Mouse (Mus musculus) stomach, postnatal 0 days (tissue): ENCODE data around the gene Gm9837. TPM values are rescaled to one million over a fixed set of nuclear protein-coding genes. Genes with fewer than 3 reads are reported as not detected.

Experiments used
- ATAC-seq: fragments of 200-750 bp; cut with Nextera tagmentation; 2 replicates; pipeline ENCODE4 v1.8.0; 2017; ENCODE audit not compliant: low FRiP score, low TSS enrichment
- DNase-seq: peaks from one replicate; pipeline ENCODE4 v3.0.0-alpha.2; 2016; ENCODE audit warnings: low spot score
- H3K27ac ChIP-seq: fragments of 300-500 bp; sonication (generic); replicated peaks from 2 replicates; pipeline ENCODE4 v1.5.1; 2014; ENCODE audit warnings: mild to moderate bottlenecking, control low read depth
- H3K27me3 ChIP-seq: fragments of 300-500 bp; sonication (generic); 2 replicates; pipeline ENCODE4 v1.6.1; 2014; ENCODE audit warnings: low read length; ENCODE audit not compliant: control insufficient read depth, insufficient read depth
- H3K36me3 ChIP-seq: fragments of 300-500 bp; sonication (generic); 2 replicates; pipeline ENCODE4 v1.6.1; 2014; ENCODE audit warnings: low read length, mixed read lengths; ENCODE audit not compliant: control insufficient read depth, insufficient read depth
- H3K4me1 ChIP-seq: fragments of 300-500 bp; sonication (generic); replicated peaks from 2 replicates; pipeline ENCODE4 v1.6.1; 2014; ENCODE audit warnings: antibody characterized with exemption; ENCODE audit not compliant: control insufficient read depth, insufficient read depth
- H3K4me2 ChIP-seq: fragments of 300-500 bp; sonication (generic); replicated peaks from 2 replicates; pipeline ENCODE4 v1.6.1; 2014; ENCODE audit warnings: low read depth, mild to moderate bottlenecking, control low read depth, moderate library complexity
- H3K4me3 ChIP-seq: fragments of 300-500 bp; sonication (generic); 2 replicates; pipeline ENCODE4 v1.5.1; 2014; ENCODE audit warnings: low read depth, low read length, control low read depth
- H3K9ac ChIP-seq: fragments of 300-500 bp; sonication (generic); 2 replicates; pipeline ENCODE4 v1.6.1; 2014; ENCODE audit warnings: mild to moderate bottlenecking, low read length, control low read depth, mixed read lengths
- H3K9me3 ChIP-seq: fragments of 300-500 bp; sonication (generic); 2 replicates; pipeline ENCODE4 v1.6.1; 2016; ENCODE audit warnings: low read length; ENCODE audit not compliant: control insufficient read depth
- CTCF ChIP-seq: IDR thresholded peaks from 2 replicates; pipeline ENCODE4 v1.5.1; 2016; ENCODE audit warnings: antibody characterized with exemption, low read depth, mild to moderate bottlenecking, moderate library complexity
- EP300 ChIP-seq: optimal IDR thresholded peaks from 2 replicates; pipeline ENCODE3; 2016; ENCODE audit warnings: antibody characterized with exemption
- WGBS: fragments of 180-500 bp; shearing (Covaris S2); extraction: QIAGEN DNeasy Blood & Tissue Kit; methylation state at CpG from one replicate; pipeline ENCODE4 v1.1.7; 2014; 5-methylcytosine and 5-hydroxymethylcytosine counted together
- polyA plus RNA-seq: library from polyadenylated mRNA; unstranded; fragments of >200 nt; fragmentation: Nextera tagmentation; extraction: Ambion mirVana; gene quantifications from 2 replicates; pipeline ENCODE4 v1.2.1, GENCODE M21; 2015

The Gm9837 gene
- polyA plus RNA-seq, 1 experiment from 2014 or later = not detected

- no peak overlapping the region for H3K4me2 ChIP-seq
- DNase-seq (peak; percentile 73), ATAC-seq (peak; percentile 70)
- no peak overlapping the region for H3K9ac ChIP-seq
- H3K27ac ChIP-seq = peak overlapping the region; percentile 35; the same call in 1 of the 2 replicates
- WGBS = 43% methylated on average over 9 of the region's 9 CpGs
- peaks cover 14% of the 10 kb centered on the region for H3K27me3 ChIP-seq
- H3K4me3 ChIP-seq = no peak overlapping the region
- TF ChIP-seq CTCF = no peak
- no peaks in the 10 kb centered on the region for H3K36me3 ChIP-seq
- 0 out of 2 replicates have a peak, but pooled peaks cover 2% of the 10 kb centered on the region for H3K4me1 ChIP-seq
- no peaks in the 10 kb centered on the region for H3K9me3 ChIP-seq
Observed at GRCm38 (mm10) chr11:53483159-53483891, 13.0 kb upstream of the Gm9837 start.

GRCm38 (mm10) chr11:53481088-53481730 lies 10.9 kb upstream of the Gm9837 start:
- no peak for ATAC-seq
- TF ChIP-seq EP300 = no peak
- no peak overlapping the region for H3K4me2 ChIP-seq

GRCm38 (mm10) chr11:53479783-53480301 lies 9.6 kb upstream of the Gm9837 start, which contains the start of the genes Gm9945 and Sowaha:
TSS of gene Gm9945 (plus strand) at chr11:53480166.
TSS of gene Sowaha (minus strand) at chr11:53480274.
- TF ChIP-seq CTCF = peak; percentile 42
- TF ChIP-seq EP300 = no peak
- Histone ChIP-seq H3K9ac (peak within 1 kb of the TSS; percentile 51), H3K27ac (no peak within 1 kb of the TSS), H3K9me3 (no peaks in the 10 kb centered on the region), H3K4me1 (no peaks in the 10 kb centered on the region), H3K4me2 (peak within 1 kb of the TSS; percentile 76), H3K36me3 (no peaks in the 10 kb centered on the region), H3K4me3 (peak within 1 kb of the TSS; percentile 47), H3K27me3 (peaks cover 15% of the 10 kb centered on the region)
- DNase-seq = peak; percentile 68
- ATAC-seq = peak; percentile 61
- WGBS = 4% methylated on average over 37 of the region's 40 CpGs

More at GRCm38 (mm10) chr11:53481088-53481730, 10.9 kb upstream of the Gm9837 start:
- H3K9ac ChIP-seq = no peak overlapping the region
- H3K9me3 ChIP-seq = no peaks in the 10 kb centered on the region
- DNase-seq = no peak
- 66% methylated on average over 4 of the region's 4 CpGs for WGBS
- H3K27ac ChIP-seq = no peak overlapping the region
- no peaks in the 10 kb centered on the region for H3K4me1 ChIP-seq
- H3K36me3 ChIP-seq = no peaks in the 10 kb centered on the region
- H3K4me3 ChIP-seq = no peak overlapping the region
- peaks cover 15% of the 10 kb centered on the region for H3K27me3 ChIP-seq

- no peaks in the 10 kb centered on the region for H3K36me3 ChIP-seq
- peaks cover 17% of the 10 kb centered on the region for H3K27me3 ChIP-seq
- no peak for TF ChIP-seq EP300
- TF ChIP-seq CTCF = no peak
- peak overlapping the region; percentile 76 for H3K4me2 ChIP-seq
- H3K27ac ChIP-seq = no peak overlapping the region
- DNase-seq (no peak), ATAC-seq (0 out of 2 replicates have a peak, but pooled peaks have one; percentile 27)
- no peaks in the 10 kb centered on the region for H3K9me3 ChIP-seq
- 2% methylated on average over 62 of the region's 62 CpGs for WGBS
- peak overlapping the region; percentile 47 for H3K4me3 ChIP-seq
- H3K9ac ChIP-seq = peak overlapping the region; percentile 51
- H3K4me1 ChIP-seq = no peaks in the 10 kb centered on the region
Observed at GRCm38 (mm10) chr11:53479171-53479782, 9.0 kb upstream of the Gm9837 start.

GRCm38 (mm10) chr11:53478383-53479170 lies 8.3 kb upstream of the Gm9837 start:
- peak overlapping the region; percentile 18; the same call in 1 of the 2 replicates for H3K9ac ChIP-seq
- H3K36me3 ChIP-seq = no peaks in the 10 kb centered on the region
- peak overlapping the region; percentile 76 for H3K4me2 ChIP-seq
- 6% methylated on average over 79 of the region's 79 CpGs for WGBS
- no peaks in the 10 kb centered on the region for H3K9me3 ChIP-seq
- H3K27me3 ChIP-seq = peaks cover 17% of the 10 kb centered on the region
- ATAC-seq (0 out of 2 replicates have a peak, but pooled peaks have one; percentile 29), DNase-seq (no peak)
- no peak overlapping the region for H3K27ac ChIP-seq
- H3K4me1 ChIP-seq = no peaks in the 10 kb centered on the region
- TF ChIP-seq EP300 (no peak), CTCF (no peak)
- H3K4me3 ChIP-seq = peak overlapping the region; percentile 47
